Mouse (Mus musculus): ENCODE measurements around the gene Gm1979. TPM values are rescaled to one million over a fixed set of nuclear protein-coding genes. Genes with fewer than 3 reads are reported as not detected.
"Not testable (repeated sequence)": the region's sequence is repeated elsewhere in the genome, so short reads cannot be mapped to it uniquely, and the experiment has no call there.

Gm1979 gene
- polyA plus RNA-seq (2017; shearing (Covaris generic)): not detected

DNA sequence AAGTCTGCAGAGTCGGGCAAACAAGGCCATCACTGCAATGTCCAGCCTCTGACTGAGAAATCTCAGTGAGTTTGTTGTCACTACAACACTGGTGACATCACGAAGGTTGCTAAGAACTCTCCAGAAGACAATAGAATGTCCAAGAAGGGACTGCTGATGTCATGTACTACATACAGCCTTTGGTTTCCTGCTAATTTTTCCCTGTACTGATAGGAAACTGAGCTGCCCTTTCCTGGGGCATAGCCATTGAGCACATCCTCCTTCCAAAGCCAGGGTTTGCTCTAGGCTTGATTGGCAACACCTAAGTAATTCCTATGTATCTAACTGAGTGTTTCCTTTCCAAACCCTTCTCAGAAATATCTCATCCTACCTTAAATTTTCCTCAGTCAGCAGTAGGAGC lies at the start of gene Gm1979:
Gene Gm1979 (minus strand): TSS at position 101 of the 400 bp plus-strand sequence.
- not testable (repeated sequence) for ATAC-seq

DNA sequence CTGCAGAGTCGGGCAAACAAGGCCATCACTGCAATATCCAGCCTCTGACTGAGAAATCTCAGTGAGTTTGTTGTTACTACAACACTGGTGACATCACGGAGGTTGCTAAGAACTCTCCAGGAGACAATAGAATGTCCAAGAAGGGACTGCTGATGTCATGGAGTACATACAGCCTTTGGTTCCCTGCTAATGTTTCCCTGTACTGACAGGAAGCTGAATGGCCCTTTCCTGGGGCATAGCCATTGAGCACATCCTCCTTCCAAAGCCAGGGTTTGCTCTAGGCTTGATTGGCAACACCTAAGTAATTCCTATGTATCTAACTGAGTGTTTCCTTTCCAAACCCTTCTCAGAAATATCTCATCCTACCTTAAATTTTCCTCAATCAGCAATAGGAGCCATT lies 34.9 kb upstream of the Gm1979 start, which contains the start of gene Speer4a:
Gene Speer4a (minus strand): TSS at position 101 of the 400 bp plus-strand sequence.
- ATAC-seq: not testable (repeated sequence)

GRCm38 (mm10) chr5:26022816-26023215 lies 18.2 kb upstream of the Gm1979 start, which contains the start of gene Gm5862:
Gene Gm5862, minus strand, starts transcription at chr5:26022916.
- not testable (repeated sequence) for ATAC-seq

- ATAC-seq: not testable (repeated sequence)
These were observed 3.1 kb upstream of the Gm1979 start for GRCm38 (mm10) chr5:26007697-26008096.

DNA sequence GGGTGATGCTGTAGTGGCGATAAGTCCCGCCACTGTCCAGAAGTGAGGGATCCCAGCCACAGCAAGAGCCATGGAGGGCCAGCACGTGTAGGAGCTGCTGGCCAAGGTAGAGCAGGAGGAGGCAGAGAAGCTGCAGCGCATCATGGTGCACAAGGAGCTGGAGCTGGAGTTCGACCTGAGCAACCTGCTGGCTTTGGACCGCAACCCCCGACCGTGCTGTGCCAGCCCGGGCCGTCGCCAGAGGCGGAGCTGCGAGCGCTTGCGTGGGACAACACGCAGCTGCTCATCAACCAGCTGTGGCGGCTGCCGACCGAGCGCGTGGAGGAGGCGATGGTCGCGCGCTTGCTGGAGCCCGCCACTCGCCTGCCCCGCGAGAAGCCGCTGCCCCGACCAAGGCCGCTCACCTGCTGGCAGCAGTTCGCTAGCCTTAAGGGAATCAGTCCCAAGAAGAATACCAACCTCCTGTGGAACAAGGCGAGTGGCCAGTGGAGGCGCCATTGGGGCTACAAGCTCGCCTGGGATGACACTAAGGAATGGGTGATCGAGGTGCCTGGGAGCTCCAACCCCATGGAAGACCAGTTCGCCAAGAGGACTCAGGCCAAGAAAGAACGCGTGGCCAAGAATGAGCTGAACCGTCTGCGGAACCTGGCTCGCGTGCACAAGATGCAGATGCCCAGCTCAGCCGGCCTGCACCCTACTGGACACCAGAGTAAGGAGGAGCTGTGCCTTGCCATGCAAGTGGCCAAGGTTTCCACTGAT lies 2.5 kb upstream of the Gm1979 start:
- not testable (repeated sequence) for ATAC-seq

DNA sequence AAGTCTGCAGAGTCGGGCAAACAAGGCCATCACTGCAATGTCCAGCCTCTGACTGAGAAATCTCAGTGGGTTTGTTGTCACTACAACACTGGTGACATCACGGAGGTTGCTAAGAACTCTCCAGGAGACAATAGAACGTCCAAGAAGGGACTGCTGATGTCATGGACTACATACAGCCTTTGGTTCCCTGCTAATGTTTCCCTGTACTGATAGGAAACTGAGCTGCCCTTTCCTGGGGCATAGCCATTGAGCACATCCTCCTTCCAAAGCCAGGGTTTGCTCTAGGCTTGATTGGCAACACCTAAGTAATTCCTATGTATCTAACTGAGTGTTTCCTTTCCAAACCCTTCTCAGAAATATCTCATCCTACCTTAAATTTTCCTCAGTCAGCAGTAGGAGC lies 16.0 kb downstream of the Gm1979 start, which contains the start of gene Gm21698:
Gene Gm21698 (minus strand): TSS at position 101 of the 400 bp plus-strand sequence.
- ATAC-seq: not testable (repeated sequence)

GRCm38 (mm10) chr5:25972563-25972962 lies 32.0 kb downstream of the Gm1979 start, which contains the start of gene Gm21680:
Gene Gm21680, minus strand, starts transcription at chr5:25972663.
- not testable (repeated sequence) for ATAC-seq

DNA sequence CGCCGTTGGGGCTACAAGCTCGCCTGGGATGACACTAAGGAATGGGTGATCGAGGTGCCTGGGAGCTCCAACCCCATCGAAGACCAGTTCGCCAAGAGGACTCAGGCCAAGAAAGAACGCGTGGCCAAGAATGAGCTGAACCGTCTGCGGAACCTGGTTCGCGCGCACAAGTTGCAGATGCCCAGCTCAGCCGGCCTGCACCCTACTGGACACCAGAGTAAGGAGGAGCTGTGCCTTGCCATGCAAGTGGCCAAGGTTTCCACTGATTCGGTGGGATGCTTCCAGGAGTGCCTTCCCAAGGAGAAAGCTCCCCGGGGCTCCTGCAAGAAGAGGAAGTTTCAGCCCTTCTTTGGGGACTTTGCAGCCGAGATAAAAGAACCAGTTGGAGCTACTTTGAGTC lies 47.5 kb downstream of the Gm1979 start:
- not testable (repeated sequence) for ATAC-seq

DNA sequence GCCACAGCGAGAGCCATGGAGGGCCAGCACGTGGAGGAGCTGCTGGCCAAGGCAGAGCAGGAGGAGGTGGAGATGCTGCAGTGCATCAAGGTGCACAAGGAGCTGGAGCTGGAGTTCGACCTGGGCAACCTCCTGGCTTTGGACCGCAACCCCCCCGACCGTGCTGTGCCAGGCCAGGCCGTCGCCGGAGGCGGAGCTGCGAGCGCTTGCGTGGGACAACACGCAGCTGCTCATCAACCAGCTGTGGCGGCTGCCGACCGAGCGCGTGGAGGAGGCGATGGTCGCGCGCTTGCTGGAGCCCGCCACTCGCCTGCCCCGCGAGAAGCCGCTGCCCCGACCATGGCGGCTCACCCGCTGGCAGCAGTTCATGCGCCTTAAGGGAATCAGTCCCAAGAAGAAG lies 48.0 kb downstream of the Gm1979 start:
- ATAC-seq: not testable (repeated sequence)

DNA sequence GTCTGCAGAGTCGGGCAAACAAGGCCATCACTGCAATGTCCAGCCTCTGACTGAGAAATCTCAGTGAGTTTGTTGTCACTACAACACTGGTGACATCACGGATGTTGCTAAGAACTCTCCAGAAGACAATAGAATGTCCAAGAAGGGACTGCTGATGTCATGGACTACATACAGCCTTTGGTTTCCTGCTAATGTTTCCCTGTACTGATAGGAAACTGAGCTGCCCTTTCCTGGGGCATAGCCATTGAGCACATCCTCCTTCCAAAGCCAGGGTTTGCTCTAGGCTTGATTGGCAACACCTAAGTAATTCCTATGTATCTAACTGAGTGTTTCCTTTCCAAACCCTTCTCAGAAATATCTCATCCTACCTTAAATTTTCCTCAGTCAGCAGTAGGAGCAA lies 50.3 kb downstream of the Gm1979 start, which contains the start of gene Gm21671:
Gene Gm21671 (minus strand): TSS at position 101 of the 400 bp plus-strand sequence.
- ATAC-seq: not testable (repeated sequence)

Other genes with a start within 250 kb of the Gm1979 start
- gene Actr3b, start 244.8 kb downstream of the Gm1979 start, polyA plus RNA-seq (2017; shearing (Covaris generic)): 1 to 10 TPM in 1 of 2 experiments, under 1 TPM in 1; 0.82 to 1.1 TPM
- not detected for gene Gm21663, start 62.4 kb downstream of the Gm1979 start, polyA plus RNA-seq (2017; shearing (Covaris generic))
- gene Gm21671, start 50.4 kb downstream of the Gm1979 start, polyA plus RNA-seq (2017; shearing (Covaris generic)): not detected
- gene Gm21680, start 32.1 kb downstream of the Gm1979 start, polyA plus RNA-seq (2017; shearing (Covaris generic)): not detected
- not detected for gene Gm21698, start 16.1 kb downstream of the Gm1979 start, polyA plus RNA-seq (2017; shearing (Covaris generic))
- gene Gm5862, start 18.1 kb upstream of the Gm1979 start, polyA plus RNA-seq (2017; shearing (Covaris generic)): not detected
- gene Speer4a, start 34.8 kb upstream of the Gm1979 start, polyA plus RNA-seq (2017; shearing (Covaris generic)): not detected
- not detected for gene Gm7347, start 53.8 kb upstream of the Gm1979 start, polyA plus RNA-seq (2017; shearing (Covaris generic))
- not detected for gene Gm10471, start 84.5 kb upstream of the Gm1979 start, polyA plus RNA-seq (2017; shearing (Covaris generic))
- not detected for gene 5031410I06Rik, start 100.6 kb upstream of the Gm1979 start, polyA plus RNA-seq (2017; shearing (Covaris generic))
- not detected for gene Gm10220, start 116.6 kb upstream of the Gm1979 start, polyA plus RNA-seq (2017; shearing (Covaris generic))